Mouse (Mus musculus) central nervous system, embryonic 18 days (tissue): ENCODE measurements around the gene Galc. TPM values are rescaled to one million over a fixed set of nuclear protein-coding genes. Genes with fewer than 3 reads are reported as not detected.

ENCODE experiments used
- polyA plus RNA-seq: library from polyadenylated mRNA; depleted of rRNA; stranded (reverse); fragments of >200 nt; gene quantifications from 2 replicates; pipeline ENCODE4 v1.2.3, GENCODE M21; 2012; rRNA removed

Galc gene
- polyA plus RNA-seq: 23.7 and 25.1 TPM in 2 replicates

DNA sequence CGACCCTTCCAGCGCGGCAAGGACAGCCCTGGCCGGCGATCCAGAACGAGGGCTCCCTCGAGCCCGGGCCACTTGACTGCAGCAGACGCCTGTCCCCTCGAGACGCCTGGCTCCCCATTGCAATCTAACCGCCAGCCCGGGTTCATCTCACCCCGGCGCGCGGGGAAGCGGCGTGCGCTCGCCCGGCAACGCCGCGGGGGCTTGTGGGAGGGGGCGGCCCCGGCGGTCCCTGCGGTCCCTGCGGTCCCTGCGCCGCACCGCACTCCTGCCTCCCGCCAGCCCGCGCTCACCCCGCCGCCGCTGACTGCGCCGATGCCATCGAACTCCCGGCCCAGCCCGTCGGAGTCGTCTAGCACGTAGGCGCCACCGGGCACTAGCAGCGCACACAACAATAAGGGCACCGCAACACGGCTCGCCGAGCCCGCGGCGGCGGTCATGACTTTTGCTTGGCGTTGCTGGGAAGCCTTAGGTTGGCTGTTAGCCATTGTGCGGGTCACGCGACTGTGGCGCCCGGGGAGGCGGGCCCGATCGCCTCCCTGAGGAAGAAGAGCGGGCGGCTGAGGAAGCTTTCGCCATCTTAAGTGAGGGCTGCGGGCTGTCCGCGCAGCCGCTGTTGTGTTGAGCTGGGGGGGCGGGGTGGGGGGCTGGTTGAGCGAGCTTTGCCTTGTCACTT, at the start of gene Galc:
Galc (minus strand) TSS at position 615 of the 673 bp plus-strand sequence.

DNA sequence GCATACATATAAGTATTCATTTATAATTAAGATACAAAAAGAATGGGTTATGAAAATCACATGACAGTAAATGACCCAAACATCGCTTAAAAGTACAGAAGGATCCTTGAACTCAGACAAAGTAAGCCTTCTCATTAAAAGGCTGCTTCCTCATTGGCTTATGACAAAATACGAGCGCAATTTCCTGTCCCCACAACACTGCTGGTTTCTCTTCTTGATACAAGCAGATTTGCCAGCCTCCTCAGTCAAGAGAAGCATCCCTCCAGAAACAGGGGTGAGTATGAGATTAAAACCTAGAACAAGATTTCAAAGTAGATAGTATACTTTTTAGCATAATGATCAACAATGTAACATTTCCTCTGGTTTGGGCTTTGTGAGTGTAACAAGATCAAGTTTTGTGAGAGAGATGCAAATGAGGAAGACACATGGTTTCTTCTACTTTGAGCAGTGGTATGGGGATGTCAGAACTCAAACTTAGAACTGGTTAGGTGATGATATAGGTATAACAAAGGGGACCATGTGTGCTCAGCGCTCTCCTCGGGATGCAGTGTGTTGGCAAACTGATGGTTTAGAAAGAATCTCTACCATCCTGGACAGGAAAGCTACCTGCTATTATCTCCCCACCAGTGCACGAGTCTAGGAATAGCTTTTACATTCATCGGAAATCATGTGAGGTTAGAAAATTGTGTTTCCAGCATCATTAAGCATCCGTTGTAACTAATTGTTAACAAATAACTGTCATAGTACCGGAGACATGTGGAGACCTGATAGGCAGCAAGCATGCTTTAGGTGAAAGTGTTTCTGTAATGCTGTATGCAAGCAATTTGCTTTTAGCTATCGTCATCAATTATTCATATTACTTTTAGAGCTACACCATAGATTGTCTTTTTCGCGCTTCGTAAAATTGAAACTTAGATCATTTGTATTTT, 9.4 kb upstream of the Galc start, which contains the start of gene Gpr65:
Gpr65 (plus strand) TSS at position 195 of the 929 bp plus-strand sequence.

Other genes starting within 250 kb of the Galc start
- gene Gpr65, start 9.2 kb upstream of the Galc start, polyA plus RNA-seq: 0.22 and 0.23 TPM in 2 replicates